Mouse (Mus musculus): ENCODE measurements around the gene Cyp4f39. TPM values are rescaled to one million over a fixed set of nuclear protein-coding genes. Genes with fewer than 3 reads are reported as not detected.
"Not testable (repeated sequence)": the region's sequence is repeated elsewhere in the genome, so short reads cannot be mapped to it uniquely, and the experiment has no call there.

The Cyp4f39 gene
- polyA plus RNA-seq, 1 experiment from 2014 or later = 0.37 TPM

DNA sequence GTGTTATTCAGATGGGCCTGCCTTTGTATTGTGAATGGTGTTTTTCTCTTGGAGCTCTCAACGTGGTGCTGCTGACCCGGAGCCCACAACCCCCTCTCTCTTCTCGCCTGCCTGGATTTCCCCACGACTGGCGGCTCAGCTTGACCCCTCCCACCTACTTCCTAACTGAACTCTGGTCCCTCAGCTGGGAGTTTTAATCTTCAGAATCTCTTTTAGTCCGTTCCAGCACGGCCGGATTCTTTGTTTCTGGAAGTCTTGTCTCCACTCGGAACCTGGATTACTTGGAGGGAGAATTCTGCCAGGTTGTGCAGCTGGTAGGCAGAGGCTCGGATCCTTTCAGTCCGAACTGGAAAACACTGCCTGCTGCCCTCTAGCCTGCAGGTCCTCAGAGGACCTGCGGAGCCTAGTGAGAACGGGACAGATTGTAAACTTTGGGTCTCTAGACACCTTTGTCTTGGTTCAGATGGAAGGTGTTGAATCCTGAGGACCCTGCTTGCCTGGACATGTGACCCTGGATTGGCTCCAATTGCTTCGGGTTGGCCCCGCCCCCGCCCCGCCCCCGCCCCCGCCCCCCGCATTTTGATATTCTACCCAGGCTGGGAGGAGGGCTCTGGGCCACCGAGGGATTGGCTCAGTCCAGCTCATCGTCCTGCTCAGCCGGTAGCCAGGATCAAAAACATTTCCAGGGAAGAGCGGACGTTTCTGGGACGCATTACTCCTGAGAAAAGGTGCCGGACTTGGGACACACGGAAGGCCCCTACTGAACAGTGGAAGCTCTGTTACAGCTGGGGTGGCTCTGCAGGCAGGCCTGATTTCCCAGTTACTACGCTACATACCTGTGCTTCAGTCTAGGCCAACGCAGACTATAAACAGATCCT is 53.6 kb downstream of the Cyp4f39 start, which contains the start of gene Cyp4f17:
Gene Cyp4f17 (plus strand): TSS at position 200 of the 878 bp plus-strand sequence.
- peaks cover 8% of the 10 kb centered on the region; the same call in 1 of the 2 replicates for H3K4me1 ChIP-seq (ENCODE audit: control insufficient read depth, insufficient read depth, low read length)
- no peaks in the 10 kb centered on the region for H3K36me3 ChIP-seq (ENCODE audit: control insufficient read depth, insufficient read depth, low read length)
- under 1% methylated on average over 30 of the region's 30 CpGs for WGBS
- no peaks in the 10 kb centered on the region for H3K27me3 ChIP-seq (replicated peaks; ENCODE audit: control insufficient read depth, insufficient read depth, low read length)
- peak within 1 kb of the TSS; percentile 67 for H3K9ac ChIP-seq (ENCODE audit: low read depth, low read length)
- H3K9me3 ChIP-seq (ENCODE audit: control insufficient read depth, low read length) = no peaks in the 10 kb centered on the region
- peak within 1 kb of the TSS; percentile 58 for H3K4me3 ChIP-seq (ENCODE audit: low read length)
- peak within 1 kb of the TSS; percentile 87 for H3K4me2 ChIP-seq (ENCODE audit: low read depth, low read length)
- peak; percentile 93 for ATAC-seq
- peak within 1 kb of the TSS; percentile 4; the same call in 1 of the 2 replicates for H3K27ac ChIP-seq (ENCODE audit: low read length)

DNA sequence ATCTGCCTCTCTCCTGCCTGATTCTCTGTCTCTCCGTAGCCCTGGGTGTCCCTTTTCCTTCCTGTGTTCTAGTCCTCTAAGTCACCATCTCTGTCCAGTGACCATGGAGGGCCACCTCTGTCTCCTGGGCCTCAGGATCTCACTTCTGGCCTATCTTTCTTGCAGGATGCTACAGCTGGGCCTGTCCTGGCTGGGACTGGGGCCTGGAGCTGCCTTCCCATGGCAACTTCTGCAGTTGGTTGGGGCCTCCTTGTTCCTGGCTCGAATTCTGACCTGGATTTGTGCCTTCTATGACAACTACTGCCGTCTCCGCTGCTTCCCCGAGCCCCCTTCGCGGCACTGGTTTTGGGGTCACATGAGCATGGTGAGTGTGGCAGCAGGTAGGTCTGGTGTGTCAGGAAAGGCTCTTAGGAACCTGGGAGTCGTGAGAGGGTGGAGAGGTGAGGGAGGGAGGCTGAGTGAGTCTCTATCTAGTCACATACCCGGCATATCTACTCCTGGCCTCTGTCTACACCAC is 54.3 kb downstream of the Cyp4f39 start:
- H3K9ac ChIP-seq (ENCODE audit: low read depth, low read length) = peak overlapping the region; percentile 67
- no peaks in the 10 kb centered on the region for H3K27me3 ChIP-seq (replicated peaks; ENCODE audit: control insufficient read depth, insufficient read depth, low read length)
- no peaks in the 10 kb centered on the region for H3K9me3 ChIP-seq (ENCODE audit: control insufficient read depth, low read length)
- H3K4me3 ChIP-seq (ENCODE audit: low read length) = peak overlapping the region; percentile 58
- H3K36me3 ChIP-seq (ENCODE audit: control insufficient read depth, insufficient read depth, low read length) = no peaks in the 10 kb centered on the region
- peak overlapping the region; percentile 4; the same call in 1 of the 2 replicates for H3K27ac ChIP-seq (ENCODE audit: low read length)
- peak; percentile 59 for ATAC-seq
- 35% methylated on average over 9 of the region's 9 CpGs for WGBS
- H3K4me1 ChIP-seq (ENCODE audit: control insufficient read depth, insufficient read depth, low read length) = peaks cover 8% of the 10 kb centered on the region; the same call in 1 of the 2 replicates
- peak overlapping the region; percentile 87 for H3K4me2 ChIP-seq (ENCODE audit: low read depth, low read length)

DNA sequence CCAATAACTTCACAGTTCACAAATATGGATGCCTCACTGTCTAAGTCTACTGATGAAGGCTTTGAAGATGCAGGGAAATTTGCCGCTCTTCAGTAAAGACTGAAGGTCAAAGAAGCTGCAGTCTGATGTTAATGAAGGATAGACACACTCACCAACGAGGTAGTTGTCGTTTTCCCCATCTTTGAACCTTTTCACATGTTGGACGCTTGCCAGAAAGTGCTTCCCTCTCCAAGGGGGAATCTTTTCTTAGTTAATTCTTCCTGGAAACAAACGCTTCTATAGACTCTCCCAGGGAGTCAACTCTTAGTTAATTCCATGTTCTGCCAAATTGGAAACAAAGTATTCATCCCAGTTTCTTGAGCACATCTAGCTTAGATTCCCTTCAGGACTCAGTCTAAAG is 63.6 kb downstream of the Cyp4f39 start:
- Histone ChIP-seq H3K27me3 (replicated peaks; ENCODE audit: control insufficient read depth, insufficient read depth, low read length) (no peaks in the 10 kb centered on the region), H3K9me3 (ENCODE audit: control insufficient read depth, low read length) (no peaks in the 10 kb centered on the region), H3K36me3 (ENCODE audit: control insufficient read depth, insufficient read depth, low read length) (no peaks in the 10 kb centered on the region), H3K4me3 (ENCODE audit: low read length) (no peak overlapping the region), H3K4me1 (ENCODE audit: control insufficient read depth, insufficient read depth, low read length) (no peaks in the 10 kb centered on the region), H3K9ac (ENCODE audit: low read depth, low read length) (no peak overlapping the region), H3K4me2 (ENCODE audit: low read depth, low read length) (no peak overlapping the region), H3K27ac (ENCODE audit: low read length) (no peak overlapping the region)
- WGBS = 86% methylated on average over 5 of the region's 5 CpGs
- no peak for ATAC-seq

DNA sequence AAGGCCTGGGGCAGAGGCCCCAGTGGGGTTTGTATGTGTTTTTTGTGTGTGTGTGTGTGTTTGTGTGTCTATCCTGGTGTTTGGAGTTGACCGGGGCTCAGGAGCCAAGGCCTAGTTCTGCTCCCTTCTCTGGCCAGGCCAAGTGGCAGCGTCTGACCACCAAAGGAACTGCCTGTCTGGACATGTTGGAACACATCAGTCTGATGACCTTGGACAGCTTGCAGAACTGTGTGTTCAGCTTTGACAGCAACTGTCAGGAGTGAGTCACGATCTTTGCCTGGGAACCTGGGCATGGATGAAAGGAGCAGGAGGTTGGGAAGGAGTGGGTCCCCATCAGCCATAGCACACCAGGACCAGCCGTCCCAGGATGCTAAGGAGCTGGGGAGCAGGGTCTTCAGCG is 69.5 kb downstream of the Cyp4f39 start:
- no peak overlapping the region for H3K4me3 ChIP-seq (ENCODE audit: low read length)
- no peak overlapping the region for H3K9ac ChIP-seq (ENCODE audit: low read depth, low read length)
- H3K4me1 ChIP-seq (ENCODE audit: control insufficient read depth, insufficient read depth, low read length) = no peaks in the 10 kb centered on the region
- 83% methylated on average over 5 of the region's 5 CpGs for WGBS
- H3K4me2 ChIP-seq (ENCODE audit: low read depth, low read length) = no peak overlapping the region
- H3K36me3 ChIP-seq (ENCODE audit: control insufficient read depth, insufficient read depth, low read length) = no peaks in the 10 kb centered on the region
- no peak for ATAC-seq
- no peaks in the 10 kb centered on the region for H3K27me3 ChIP-seq (replicated peaks; ENCODE audit: control insufficient read depth, insufficient read depth, low read length)
- H3K27ac ChIP-seq (ENCODE audit: low read length) = no peak overlapping the region
- no peaks in the 10 kb centered on the region for H3K9me3 ChIP-seq (ENCODE audit: control insufficient read depth, low read length)

DNA sequence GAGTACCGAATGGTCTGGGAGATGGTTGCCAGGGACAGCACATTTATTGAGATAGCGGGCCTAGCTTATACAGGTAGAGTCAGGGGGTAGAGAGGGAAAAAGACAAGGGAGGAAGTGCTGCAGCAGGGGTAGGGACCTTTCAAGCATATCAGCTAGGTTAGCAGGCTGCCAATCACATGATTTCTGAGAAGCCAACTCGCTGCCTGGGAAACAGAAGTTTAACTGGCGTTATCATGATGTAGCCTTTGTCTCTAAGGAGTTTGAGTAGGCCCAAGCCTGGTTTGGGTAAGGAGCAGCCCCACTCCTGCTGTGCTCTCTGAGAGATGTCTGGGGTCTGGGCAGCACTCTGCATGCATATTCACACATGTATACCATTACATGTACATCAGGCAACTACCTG is 69.9 kb downstream of the Cyp4f39 start:
- no peak overlapping the region for H3K9ac ChIP-seq (ENCODE audit: low read depth, low read length)
- no peaks in the 10 kb centered on the region for H3K36me3 ChIP-seq (ENCODE audit: control insufficient read depth, insufficient read depth, low read length)
- H3K9me3 ChIP-seq (ENCODE audit: control insufficient read depth, low read length) = no peaks in the 10 kb centered on the region
- WGBS = 91% methylated on average over 4 of the region's 4 CpGs
- no peak for ATAC-seq
- no peak overlapping the region for H3K4me2 ChIP-seq (ENCODE audit: low read depth, low read length)
- H3K4me3 ChIP-seq (ENCODE audit: low read length) = no peak overlapping the region
- H3K4me1 ChIP-seq (ENCODE audit: control insufficient read depth, insufficient read depth, low read length) = no peaks in the 10 kb centered on the region
- no peak overlapping the region for H3K27ac ChIP-seq (ENCODE audit: low read length)
- H3K27me3 ChIP-seq (replicated peaks; ENCODE audit: control insufficient read depth, insufficient read depth, low read length) = no peaks in the 10 kb centered on the region

DNA sequence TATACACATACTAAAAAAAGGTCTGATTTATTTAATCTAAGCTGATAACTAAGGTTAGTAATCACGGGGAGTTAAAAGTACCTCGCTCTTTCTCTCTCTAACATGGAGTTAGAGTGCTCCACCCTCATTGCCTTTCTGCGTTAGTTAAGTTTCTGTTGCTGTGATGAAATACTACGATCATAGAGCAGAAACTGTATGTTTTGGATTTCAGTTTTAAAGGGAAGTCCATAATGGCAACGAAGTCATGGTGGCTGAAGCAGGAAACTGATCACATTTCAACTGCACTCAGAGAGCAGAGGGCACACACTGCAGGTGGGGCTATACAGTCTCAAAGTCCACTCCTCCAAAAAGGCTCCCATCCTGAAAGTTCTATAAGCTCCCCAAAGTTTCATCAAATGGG is 70.3 kb downstream of the Cyp4f39 start:
- 85% methylated on average over 5 of the region's 5 CpGs for WGBS
- no peaks in the 10 kb centered on the region for H3K9me3 ChIP-seq (ENCODE audit: control insufficient read depth, low read length)
- no peaks in the 10 kb centered on the region for H3K36me3 ChIP-seq (ENCODE audit: control insufficient read depth, insufficient read depth, low read length)
- H3K4me2 ChIP-seq (ENCODE audit: low read depth, low read length) = no peak overlapping the region
- no peak overlapping the region for H3K27ac ChIP-seq (ENCODE audit: low read length)
- no peaks in the 10 kb centered on the region for H3K27me3 ChIP-seq (replicated peaks; ENCODE audit: control insufficient read depth, insufficient read depth, low read length)
- H3K4me1 ChIP-seq (ENCODE audit: control insufficient read depth, insufficient read depth, low read length) = no peaks in the 10 kb centered on the region
- H3K4me3 ChIP-seq (ENCODE audit: low read length) = no peak overlapping the region
- no peak for ATAC-seq
- no peak overlapping the region for H3K9ac ChIP-seq (ENCODE audit: low read depth, low read length)

DNA sequence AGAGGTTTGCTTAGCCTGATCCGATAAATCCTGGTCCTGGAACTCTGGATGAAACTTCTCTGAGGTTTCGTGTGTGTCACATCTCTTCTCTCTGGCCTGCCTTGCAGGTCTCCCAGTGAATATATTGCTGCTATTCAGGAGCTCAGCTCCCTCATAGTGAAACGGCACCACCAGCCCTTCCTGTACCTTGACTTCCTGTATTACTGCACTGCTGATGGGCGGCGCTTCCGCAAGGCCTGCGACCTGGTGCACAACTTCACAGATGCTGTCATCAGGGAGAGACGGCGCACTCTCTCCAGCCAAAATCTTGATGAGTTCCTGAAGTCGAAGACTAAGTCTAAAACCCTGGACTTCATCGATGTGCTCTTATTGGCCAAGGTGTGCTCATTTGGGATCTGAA is 71.4 kb downstream of the Cyp4f39 start:
- Histone ChIP-seq H3K36me3 (ENCODE audit: control insufficient read depth, insufficient read depth, low read length) (no peaks in the 10 kb centered on the region), H3K4me3 (ENCODE audit: low read length) (no peak overlapping the region), H3K27me3 (replicated peaks; ENCODE audit: control insufficient read depth, insufficient read depth, low read length) (no peaks in the 10 kb centered on the region), H3K27ac (ENCODE audit: low read length) (no peak overlapping the region), H3K4me2 (ENCODE audit: low read depth, low read length) (no peak overlapping the region), H3K9ac (ENCODE audit: low read depth, low read length) (no peak overlapping the region), H3K9me3 (ENCODE audit: control insufficient read depth, low read length) (no peaks in the 10 kb centered on the region), H3K4me1 (ENCODE audit: control insufficient read depth, insufficient read depth, low read length) (no peaks in the 10 kb centered on the region)
- 89% methylated on average over 11 of the region's 11 CpGs for WGBS
- ATAC-seq = no peak

DNA sequence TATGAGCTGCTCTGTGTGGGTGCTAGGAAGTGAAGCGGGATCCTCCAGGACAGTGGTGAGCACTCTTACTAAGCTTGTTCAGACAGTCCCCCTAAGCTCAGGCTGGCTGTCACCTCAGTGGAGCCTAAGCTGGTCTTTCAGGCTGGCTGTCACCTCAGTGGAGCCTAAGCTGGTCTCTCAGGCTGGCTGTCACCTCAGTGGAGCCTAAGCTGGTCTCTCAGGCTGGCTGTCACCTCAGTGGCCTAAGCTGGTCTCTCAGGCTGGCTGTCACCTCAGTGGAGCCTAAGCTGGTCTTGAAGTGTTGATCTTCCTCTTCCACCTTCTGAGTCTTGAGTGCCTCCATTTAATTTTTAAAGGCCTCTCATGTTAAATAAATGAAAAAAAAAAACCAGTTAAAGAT is 73.8 kb downstream of the Cyp4f39 start:
- not testable (repeated sequence) for H3K4me2 ChIP-seq (ENCODE audit: low read depth, low read length); H3K4me3 ChIP-seq (ENCODE audit: low read length); H3K9me3 ChIP-seq (ENCODE audit: control insufficient read depth, low read length); H3K4me1 ChIP-seq (ENCODE audit: control insufficient read depth, insufficient read depth, low read length); H3K9ac ChIP-seq (ENCODE audit: low read depth, low read length); H3K27me3 ChIP-seq (replicated peaks; ENCODE audit: control insufficient read depth, insufficient read depth, low read length); ATAC-seq; H3K27ac ChIP-seq (ENCODE audit: low read length); H3K36me3 ChIP-seq (ENCODE audit: control insufficient read depth, insufficient read depth, low read length)
- 100% methylated on average over 1 of the region's 1 CpGs for WGBS

DNA sequence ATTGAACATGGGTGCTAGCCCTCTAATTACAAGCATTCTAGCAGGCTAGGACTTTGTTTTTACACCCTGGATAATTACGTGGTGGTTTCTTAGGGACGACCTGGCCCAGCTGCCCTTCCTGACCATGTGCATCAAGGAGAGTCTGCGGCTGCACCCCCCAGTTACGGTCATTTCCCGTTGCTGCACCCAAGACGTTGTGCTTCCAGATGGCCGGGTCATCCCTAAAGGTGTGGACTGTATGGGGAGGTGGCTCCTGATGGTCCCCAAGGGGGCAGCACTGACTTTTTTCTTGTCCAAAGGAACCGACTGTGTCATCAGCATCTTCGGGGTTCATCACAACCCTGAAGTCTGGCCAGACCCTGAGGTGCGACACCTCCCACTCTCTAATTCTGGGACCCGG is 75.2 kb downstream of the Cyp4f39 start:
- H3K27me3 ChIP-seq (replicated peaks; ENCODE audit: control insufficient read depth, insufficient read depth, low read length) = no peaks in the 10 kb centered on the region
- WGBS = 85% methylated on average over 11 of the region's 11 CpGs
- H3K9ac ChIP-seq (ENCODE audit: low read depth, low read length) = peak overlapping the region; percentile 67; the same call in 1 of the 2 replicates
- no peak for ATAC-seq
- H3K4me1 ChIP-seq (ENCODE audit: control insufficient read depth, insufficient read depth, low read length) = no peaks in the 10 kb centered on the region
- H3K27ac ChIP-seq (ENCODE audit: low read length) = no peak overlapping the region
- H3K4me3 ChIP-seq (ENCODE audit: low read length) = peak overlapping the region; percentile 48
- H3K36me3 ChIP-seq (ENCODE audit: control insufficient read depth, insufficient read depth, low read length) = no peaks in the 10 kb centered on the region
- H3K9me3 ChIP-seq (ENCODE audit: control insufficient read depth, low read length) = no peaks in the 10 kb centered on the region
- peak overlapping the region; percentile 59 for H3K4me2 ChIP-seq (ENCODE audit: low read depth, low read length)
